Mouse (Mus musculus): ENCODE measurements around the gene Hccs. TPM values are rescaled to one million over a fixed set of nuclear protein-coding genes. Genes with fewer than 3 reads are reported as not detected.
A peak's percentile ranks its signal among the peaks of the same experiment; 100 is the strongest.
"Not testable (repeated sequence)": the region's sequence is repeated elsewhere in the genome, so short reads cannot be mapped to it uniquely, and the experiment has no call there.

Gene Hccs
- 10 to 100 TPM; 55.1 to 68.5 (median 62.2) TPM for total RNA-seq (2022)

DNA sequence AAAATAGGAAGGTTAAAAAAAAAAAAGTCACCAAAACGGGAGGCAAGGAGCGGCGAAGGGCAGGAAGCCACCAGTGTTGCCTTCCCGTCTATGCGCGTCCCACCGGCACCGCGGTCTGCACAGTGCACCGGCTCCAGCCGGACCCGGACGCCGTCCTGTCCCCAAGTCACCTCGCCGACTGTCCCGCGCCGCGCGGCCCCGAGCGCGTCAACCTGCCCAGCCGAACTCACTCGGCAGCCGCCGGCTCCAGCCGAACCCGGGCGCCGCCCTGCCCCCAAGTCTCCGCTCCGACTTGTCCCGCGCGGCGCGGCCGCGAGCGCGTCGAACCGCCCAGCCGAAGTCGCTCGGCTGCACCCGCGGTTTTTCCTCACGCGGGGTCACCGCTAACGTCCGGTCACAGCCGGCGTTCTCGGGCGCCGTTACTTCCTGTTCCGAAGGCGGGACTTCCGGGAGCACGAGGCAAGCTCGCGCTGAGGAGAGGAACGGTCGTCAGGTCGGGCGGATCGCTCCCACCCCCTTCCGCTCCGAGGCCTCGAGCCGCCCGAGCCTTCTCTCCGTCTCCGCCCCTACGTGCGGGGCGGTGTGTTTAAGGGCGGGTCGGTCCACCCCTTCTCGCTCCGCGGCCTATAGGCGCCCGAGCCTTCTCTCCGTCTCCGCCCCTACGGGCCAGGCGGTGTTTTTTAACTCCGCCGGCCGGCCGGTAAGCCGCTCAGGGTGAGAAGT, at the start of gene Hccs:
Gene Hccs (minus strand): TSS at position 428 of the 723 bp plus-strand sequence.
- peak; percentile 89 for DNase-seq (ENCODE audit: low spot score)

DNA sequence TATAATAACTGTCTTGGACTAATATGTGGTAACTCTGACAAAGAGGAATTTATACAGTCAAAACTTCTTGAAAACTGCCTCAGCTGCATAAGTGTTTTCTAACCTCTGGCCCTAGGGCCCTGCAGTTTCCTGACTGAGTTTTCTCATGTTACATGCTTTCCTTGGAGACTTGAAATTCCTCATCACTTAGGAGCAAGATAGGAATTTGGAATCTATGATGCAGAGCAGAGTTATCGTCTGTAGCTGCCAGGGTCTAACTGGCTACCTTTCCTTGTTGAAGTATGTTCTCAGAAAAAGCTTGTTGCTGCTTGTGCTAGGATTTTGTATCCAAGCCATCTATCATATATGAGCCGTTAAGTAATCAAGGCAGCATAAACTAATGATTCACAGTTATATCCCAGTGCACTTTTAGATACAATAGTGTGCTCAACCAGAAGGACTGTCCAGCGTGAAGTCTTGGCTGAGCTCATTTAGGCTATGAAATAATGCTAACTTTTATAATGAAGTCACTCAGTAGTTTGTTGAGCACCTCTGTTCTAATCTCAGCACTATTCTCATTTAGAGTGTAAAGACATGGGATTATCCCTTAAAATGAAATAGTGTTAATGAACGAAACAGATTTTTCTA, 37.1 kb upstream of the Hccs start:
- no peak for DNase-seq (ENCODE audit: low spot score)

DNA sequence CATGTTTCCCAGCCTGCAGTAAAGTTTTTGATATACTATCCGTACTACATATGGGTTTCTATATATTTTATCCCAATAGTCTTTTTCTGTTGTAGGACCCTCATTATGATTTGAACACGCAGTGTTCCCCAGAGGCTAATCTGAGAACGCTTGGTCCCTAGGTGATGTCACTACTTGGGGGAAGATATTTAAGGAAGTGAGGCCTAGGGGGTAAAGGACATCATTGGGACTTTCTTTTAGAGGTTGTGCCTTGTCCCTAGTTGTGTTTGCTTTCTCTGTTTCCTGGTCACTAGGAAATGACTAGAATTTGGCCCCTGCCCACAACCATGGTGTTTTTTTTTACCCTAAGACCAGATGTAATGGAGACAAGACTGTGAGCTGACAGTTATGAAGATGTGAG, 18.0 kb upstream of the Hccs start:
- no peak for DNase-seq (ENCODE audit: low spot score)

DNA sequence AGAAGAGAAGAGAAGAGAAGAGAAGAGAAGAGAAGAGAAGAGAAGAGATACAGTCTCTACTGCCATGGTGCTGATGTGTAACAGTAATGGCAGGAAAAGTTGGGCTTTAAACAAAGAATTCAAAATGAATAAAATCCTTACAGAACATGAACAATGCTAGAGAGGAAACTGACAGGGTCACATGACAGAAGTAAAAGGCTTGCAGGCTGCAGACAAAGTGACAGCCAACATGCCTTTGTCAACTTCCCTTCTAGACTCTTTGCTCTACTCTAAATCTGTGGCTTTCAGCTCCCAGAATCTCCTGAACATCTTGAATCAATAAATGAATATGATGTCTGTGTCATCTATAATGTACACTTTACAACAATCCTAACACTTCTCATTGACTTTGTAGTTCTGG, 17.4 kb upstream of the Hccs start:
- no peak for DNase-seq (ENCODE audit: low spot score)

DNA sequence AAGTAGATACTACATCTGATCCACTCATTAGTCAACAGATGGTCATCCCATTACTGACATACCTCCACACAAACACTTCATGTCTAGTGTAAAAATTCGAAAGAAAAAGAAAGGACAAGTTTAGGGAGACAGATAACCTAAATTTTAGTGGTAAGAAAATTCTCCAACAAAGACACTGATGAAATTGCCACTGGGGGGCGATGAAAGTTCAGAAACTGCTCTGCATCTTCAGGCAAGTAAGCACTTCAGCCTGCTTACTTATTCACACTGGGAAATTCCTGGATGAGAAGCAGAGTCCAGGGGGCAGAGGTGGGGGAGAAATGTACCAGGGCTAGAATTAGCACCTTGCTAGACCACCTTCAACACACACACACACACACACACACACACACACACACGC, 12.1 kb upstream of the Hccs start:
- no peak for DNase-seq (ENCODE audit: low spot score)

DNA sequence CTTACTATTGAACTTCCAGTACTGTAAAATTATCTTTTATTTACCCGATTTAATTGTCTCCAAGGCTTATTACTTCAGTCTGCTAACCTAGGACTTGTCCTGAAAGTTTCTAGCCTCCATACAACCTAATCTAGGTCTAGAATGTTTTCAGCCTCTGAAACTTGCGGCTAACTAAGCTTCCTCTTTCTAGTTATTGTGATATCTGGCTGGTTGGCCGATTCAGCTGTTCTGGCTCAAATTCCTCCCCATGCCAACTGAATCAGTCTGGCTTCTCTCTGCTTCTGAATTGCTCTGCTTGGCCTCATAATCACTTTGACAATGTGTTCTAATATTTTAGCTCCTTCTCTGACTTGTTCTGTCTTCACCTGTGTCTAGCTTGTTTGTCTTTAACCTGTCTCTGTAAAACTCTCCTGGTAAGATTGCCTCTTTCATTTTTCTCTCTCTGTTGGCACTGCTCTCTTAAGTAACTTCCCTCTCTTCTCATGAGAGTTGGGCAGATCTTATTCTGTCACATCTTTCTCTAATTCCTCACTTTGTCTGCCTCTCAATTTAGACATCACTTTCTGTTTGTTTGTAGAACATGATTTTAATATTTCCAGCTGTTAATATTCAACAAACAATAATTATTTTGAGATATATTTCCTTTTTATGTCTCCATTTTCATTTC, 5.9 kb upstream of the Hccs start:
- DNase-seq (ENCODE audit: low spot score): no peak

DNA sequence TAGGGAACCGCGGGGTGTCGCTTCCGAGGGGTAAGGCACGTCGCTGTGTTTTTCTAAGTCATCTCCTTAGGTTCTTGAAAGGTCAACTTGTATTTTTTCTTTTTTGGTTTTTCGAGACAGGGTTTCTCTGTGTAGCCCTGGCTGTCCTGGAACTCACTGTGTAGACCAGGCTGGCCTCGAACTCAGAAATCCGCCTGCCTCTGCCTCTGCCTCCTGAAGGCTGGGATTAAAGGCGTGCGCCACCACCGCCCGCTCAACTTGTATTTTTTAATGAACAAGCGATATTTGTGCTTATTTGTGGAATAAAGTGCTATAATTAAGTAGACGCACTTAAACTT, 465 bp upstream of the Hccs start:
- not testable (repeated sequence) for DNase-seq (ENCODE audit: low spot score)

DNA sequence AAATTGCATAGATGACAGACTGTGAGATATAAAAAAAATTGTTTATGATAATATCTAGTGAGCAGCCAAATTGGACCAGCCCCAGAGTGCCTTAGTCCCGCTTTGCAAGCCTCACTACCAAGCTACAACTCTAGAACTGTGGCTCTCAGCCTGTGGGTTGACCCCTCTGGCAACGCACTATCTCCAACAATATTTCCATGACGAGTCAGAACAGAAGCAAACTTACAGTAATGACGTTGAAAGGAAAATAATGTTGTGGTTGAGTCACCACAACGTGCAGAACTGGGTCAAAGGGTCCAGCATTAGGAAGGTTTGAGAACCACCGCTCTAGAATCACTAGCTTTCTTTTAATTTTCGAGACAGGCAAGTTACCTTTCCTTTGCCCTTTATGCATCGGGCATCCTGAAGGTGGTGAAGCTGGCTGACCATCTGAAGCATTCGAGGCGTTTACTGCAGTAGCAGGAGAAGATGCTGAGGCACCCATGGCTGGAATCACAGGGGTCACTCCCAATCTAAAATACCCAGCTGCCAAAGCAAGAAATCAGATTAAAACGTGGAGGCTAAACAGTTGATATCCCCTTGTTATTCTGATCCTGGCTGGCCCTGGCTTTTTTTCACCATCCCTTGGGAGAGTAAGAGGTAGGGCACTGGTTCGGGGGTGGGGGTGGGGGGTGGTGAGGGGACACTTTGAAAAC, 959 bp downstream of the Hccs start:
- DNase-seq (ENCODE audit: low spot score): no peak

DNA sequence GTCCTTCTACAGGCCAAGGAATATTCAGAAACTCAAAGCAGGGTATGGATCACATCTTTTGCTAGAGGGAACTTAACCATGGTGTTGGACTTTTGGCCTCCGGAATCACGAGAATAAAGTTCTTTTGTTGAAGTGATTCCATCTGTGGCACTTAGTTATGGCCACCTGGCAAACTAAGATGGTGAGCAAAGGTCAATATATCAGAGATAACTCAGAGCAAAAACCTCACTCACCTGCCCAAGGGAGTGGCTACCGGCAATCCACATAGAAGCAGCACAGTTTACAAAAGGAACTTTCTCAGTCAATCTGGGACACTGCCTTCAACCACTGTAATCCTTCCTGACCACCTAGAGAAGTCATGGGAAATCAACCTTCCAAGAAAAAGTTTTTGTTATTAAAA, 11.6 kb downstream of the Hccs start:
- no peak for DNase-seq (ENCODE audit: low spot score)

DNA sequence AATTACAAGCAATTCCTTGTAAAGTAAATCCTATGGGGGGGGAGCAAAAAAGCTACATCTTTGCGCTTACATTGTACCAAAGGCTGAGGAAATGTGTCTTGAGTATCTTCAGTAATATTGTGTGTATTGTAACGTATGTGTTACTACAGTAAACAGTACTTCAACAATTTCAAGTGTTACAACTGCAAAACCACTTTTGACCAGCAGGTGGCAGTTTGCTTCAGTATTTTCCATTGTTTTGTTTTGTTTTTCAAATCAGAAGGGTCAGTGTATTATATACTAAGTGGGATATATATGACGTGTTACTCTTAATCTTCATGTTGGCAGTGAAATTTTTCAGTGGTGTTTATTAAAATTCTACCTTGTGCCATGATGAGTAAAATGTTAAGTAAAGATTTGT, 16.2 kb downstream of the Hccs start:
- DNase-seq (ENCODE audit: low spot score): peak; percentile 28

DNA sequence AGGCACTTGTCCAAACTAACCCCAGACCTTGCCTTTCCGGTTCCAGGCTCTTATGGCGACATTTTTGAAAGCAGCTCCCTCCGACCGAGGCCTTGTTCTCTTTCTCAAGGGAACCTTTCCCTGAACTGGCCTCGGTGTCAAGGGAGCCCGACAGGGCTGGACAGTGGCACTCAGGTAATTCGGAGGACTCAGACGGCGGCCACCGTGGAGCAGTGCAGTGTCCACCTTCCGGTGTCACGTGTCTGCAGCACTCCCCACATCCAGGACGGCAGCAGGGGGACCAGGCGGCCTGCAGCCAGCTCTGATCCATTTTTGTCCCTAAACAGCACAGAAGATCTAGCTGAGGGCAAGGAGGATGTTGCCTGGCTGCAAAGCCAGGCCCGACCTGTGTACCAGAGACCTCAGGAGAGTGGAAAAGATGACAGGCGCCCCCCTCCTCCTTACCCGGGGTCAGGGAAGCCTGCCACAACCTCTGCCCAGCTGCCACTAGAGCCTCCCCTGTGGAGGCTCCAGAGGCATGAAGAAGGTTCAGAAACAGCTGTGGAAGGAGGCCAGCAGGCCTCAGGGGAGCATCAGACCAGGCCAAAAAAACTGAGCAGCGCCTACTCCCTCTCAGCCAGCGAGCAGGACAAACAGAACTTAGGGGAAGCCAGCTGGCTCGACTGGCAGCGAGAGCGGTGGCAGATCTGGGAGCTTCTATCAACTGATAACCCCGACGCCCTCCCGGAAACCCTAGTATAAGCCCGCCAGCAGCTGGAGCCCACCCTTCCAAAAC, 17.7 kb downstream of the Hccs start:
- peak; percentile 48 for DNase-seq (ENCODE audit: low spot score)

DNA sequence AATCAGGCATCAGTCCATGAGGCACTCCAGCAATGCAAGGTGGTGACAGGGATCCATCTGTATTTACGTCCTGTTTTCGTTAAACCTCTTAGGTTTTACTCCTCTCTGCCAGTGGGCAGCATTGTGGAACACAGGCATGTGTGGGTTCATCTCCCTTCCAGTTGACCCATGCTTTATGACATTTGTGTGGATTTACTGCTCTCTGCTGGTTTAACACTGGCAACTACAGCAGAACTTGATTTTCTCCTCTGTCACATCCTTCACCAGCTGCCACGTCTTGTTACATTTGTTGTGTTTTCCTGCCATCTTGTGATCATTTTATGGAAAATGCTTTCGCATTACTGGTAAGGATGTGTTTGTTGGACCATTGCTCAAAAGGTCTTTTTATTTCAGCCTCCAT, 20.6 kb downstream of the Hccs start:
- peak; percentile 16 for DNase-seq (ENCODE audit: low spot score)

DNA sequence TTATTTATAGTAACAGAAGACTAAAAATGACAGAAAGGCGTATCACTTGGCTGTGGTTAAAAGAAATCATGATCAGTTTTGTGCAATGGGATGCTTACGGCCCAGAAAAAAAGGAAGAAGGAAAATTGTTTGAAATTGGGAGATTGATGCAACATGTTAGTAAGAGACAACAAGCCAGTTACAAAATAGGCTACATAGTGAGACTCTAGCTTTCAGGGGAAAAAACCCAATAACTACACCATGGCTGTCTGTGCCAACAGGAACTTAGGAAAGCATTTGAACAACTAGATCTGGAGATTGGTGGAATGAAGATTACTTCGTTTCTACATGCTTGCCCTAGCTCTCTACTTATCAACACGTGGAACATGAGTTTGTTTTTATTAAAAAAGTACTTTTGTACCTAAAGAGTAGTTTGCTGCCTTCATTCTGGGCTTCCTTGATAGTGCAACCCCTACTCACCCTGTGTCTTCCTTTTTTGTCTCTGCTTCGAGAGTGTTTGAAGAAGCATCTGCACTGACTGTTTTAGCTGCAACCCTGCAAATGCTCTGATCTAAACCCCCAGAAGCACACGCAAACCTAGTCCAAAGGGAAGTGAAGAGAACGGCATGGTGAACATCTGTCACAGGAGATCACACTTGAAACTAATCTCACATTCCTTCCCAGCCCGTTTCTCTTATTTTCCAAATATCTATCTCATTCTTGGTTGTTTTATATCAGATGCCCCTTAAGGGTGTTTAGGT, 56.6 kb downstream of the Hccs start:
- DNase-seq (ENCODE audit: low spot score): no peak

DNA sequence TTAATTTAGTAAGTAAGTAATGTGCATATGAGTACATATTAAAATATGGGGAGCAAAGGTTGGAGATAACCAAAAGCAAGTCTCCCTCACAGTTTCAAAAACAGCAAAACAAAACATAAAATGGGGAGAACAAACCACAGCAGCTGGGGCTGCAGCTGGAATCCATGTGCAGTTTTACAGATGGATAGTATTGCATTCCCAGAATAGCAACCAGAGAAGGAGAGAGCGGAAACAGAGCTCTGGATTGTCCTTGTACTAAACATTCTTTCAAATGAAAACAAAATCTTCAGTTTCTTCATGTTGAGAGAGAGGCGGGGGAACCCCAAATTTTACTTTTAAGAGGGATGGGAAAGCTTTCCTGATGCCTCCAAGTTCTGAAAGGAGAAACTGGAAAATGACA, 58.0 kb downstream of the Hccs start:
- DNase-seq (ENCODE audit: low spot score): no peak

DNA sequence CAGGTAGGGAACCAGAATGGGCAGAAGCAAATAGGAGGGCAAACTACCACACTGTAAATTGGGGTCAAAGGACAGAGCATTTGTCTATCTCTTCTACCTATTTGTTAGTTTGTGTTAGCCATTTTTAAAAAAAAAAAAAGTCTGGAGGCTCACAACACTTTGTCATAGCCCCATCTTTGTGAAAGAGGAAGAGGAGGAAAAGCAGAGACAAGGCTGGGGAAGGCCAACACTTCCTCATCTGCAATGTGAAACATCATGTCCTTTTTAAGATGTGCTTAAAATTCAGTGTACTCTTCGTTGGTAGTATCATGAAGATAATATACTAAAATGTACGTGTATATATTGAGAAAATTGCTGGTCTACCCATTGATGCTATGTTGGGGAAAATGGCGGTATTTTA, 59.1 kb downstream of the Hccs start:
- no peak for DNase-seq (ENCODE audit: low spot score)

DNA sequence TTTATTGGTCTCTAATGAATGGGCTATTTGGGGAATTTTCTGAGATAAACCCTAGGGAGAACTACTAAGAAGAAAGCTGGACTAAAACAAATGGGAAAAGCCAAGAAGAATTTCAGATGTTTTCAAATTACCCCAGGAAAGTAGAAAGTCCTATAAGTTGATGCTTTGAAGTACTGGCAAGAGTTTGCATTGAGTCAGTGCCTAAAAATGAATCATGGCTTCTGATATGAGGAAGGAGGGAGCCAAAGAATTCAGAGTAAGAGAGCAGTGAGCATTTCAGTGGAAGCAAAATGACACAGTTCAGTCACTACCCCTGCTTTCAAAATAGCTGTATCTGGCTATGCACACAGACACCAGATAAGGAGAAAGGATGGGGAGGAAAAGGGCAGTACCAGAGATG, 63.4 kb downstream of the Hccs start:
- DNase-seq (ENCODE audit: low spot score): no peak

DNA sequence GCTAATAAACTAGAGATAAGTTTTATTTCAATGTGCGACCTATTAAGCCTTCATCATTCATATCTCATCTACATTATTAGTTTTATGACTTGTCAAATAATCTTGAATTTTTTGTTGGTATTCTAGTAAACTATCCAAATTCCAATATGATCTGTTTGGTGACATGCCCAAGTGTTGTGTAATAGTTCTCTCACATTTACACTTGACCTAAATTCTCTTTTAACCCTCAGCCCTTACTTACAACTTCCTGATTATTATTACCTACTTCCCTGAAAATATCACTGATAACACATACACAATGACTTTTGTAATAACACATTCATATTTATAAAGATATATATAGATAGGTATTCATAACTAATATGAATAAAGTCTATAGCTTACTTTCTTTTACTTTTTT, 64.3 kb downstream of the Hccs start:
- no peak for DNase-seq (ENCODE audit: low spot score)

DNA sequence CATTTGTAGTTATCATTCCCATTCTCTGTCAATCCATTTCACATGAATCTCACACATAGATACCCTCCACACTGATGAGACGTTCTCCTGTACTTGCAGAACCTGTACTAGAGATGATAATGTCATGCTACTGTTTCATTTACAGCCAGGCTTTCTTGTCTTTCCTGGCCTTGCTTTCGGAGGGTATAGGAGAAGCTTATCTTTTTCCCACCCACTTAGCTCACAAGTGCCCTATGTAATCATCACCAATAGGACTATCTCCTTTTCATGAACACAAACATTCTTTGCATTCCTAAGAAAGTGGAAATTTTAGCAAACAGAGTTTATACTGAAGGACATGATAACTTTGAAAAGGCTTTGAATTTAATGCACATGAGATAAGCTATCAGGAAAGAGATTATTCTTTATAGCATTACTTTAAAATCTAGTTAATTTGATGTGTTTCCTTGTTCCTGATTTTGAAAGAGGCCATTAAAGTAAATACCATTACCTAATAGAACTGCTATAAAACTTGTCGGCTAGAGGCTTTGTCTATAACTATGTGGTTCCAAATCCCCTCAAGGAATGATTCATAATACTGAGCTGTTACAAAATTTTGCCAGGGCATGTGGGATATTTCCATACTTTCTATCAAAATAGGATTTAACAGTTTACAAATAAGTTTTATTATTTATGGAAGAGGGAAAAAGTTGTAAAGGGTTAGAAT, 97.7 kb downstream of the Hccs start:
- no peak for DNase-seq (ENCODE audit: low spot score)

DNA sequence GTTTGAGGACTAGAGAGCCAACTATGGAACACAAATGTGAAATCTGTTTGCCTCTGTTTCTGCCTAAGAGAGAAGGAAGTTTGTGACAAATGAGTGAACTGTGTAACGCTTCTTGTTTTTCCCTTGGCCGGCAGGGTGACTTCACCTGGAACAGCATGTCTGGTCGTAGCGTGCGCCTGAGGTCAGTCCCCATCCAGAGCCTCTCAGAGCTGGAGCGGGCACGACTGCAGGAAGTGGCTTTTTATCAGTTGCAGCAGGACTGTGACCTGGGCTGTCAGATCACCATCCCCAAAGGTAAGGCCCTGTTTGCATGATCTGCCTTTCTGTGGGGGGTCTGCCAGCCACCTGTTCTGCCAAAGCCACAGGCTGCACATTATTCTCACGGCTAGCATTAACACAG, 100.1 kb downstream of the Hccs start:
- DNase-seq (ENCODE audit: low spot score): no peak

DNA sequence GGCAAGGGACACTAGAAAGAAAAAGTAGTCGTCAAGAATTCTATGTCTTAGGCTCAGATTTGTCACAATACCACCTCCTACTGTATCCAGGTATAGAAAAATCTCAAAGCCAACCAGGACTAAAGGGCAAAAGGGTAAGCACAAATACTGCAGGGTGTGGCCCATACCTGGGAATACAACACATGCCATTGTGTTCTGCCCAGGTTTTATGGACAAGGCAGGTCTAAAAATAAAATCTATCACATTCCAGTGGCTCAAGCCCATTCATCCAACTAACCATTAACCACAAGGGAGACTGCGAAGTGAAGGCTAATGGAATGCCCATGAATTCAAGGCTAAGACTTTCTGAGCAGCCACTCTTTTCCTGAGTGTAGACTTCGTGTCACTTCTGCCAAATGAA, 110.2 kb downstream of the Hccs start:
- no peak for DNase-seq (ENCODE audit: low spot score)

All from heart, adult 8-10 months (tissue).